Mouse (Mus musculus) midbrain, embryonic 11.5 days (tissue): ENCODE results near the gene Wnt3a. TPM values are rescaled to one million over a fixed set of nuclear protein-coding genes. Genes with fewer than 3 reads are reported as not detected.

Experiments used
- ATAC-seq: fragments of 200-750 bp; cut with Nextera tagmentation; 2 replicates; pipeline ENCODE4 v1.8.0; 2017; ENCODE audit warnings: moderate TSS enrichment, moderate library complexity; ENCODE audit not compliant: low FRiP score
- DNase-seq: peaks from one replicate; pipeline ENCODE4 v3.0.0; 2015; ENCODE audit warnings: low spot score; ENCODE audit errors: missing footprints
- H3K27ac ChIP-seq: fragments of 300-500 bp; sonication (generic); 2 replicates; pipeline ENCODE4 v1.5.1; 2014; ENCODE audit warnings: low read depth, low read length
- H3K27me3 ChIP-seq: fragments of 300-500 bp; sonication (generic); 2 replicates; pipeline ENCODE4 v1.6.1; 2014; ENCODE audit warnings: mild to moderate bottlenecking, low read length, moderate library complexity, mixed read lengths; ENCODE audit not compliant: control insufficient read depth, insufficient read depth
- H3K36me3 ChIP-seq: fragments of 300-500 bp; sonication (generic); 2 replicates; pipeline ENCODE4 v1.6.1; 2014; ENCODE audit warnings: mild to moderate bottlenecking, low read length, moderate library complexity, mixed read lengths; ENCODE audit not compliant: control insufficient read depth, insufficient read depth
- H3K4me1 ChIP-seq: fragments of 300-500 bp; sonication (generic); 2 replicates; pipeline ENCODE4 v1.6.1; 2014; ENCODE audit warnings: low read length; ENCODE audit not compliant: control insufficient read depth, insufficient read depth
- H3K4me2 ChIP-seq: fragments of 300-500 bp; sonication (generic); 2 replicates; pipeline ENCODE4 v1.6.1; 2014; ENCODE audit warnings: mild to moderate bottlenecking, moderate library complexity
- H3K4me3 ChIP-seq: fragments of 300-500 bp; sonication (generic); 2 replicates; pipeline ENCODE4 v1.5.1; 2014; ENCODE audit warnings: low read depth, low read length
- H3K9ac ChIP-seq: fragments of 300-500 bp; sonication (generic); 2 replicates; pipeline ENCODE4 v1.6.1; 2014; ENCODE audit warnings: low read length
- H3K9me3 ChIP-seq: fragments of 300-500 bp; sonication (generic); 2 replicates; pipeline ENCODE4 v1.6.1; 2016; ENCODE audit warnings: low read length; ENCODE audit not compliant: control insufficient read depth
- WGBS: fragments of 180-500 bp; shearing (Covaris S2); extraction: QIAGEN DNeasy Blood & Tissue Kit; methylation state at CpG from one replicate; pipeline ENCODE4 v1.1.7; 2014; 5-methylcytosine and 5-hydroxymethylcytosine counted together
- polyA plus RNA-seq: library from polyadenylated mRNA; unstranded; fragments of >200 nt; fragmentation: Nextera tagmentation; extraction: Ambion mirVana; gene quantifications from 2 replicates; pipeline ENCODE4 v1.2.1, GENCODE M21; 2014

Gene Wnt3a
- polyA plus RNA-seq, 1 experiment from 2014 or later = 2.0 TPM

DNA sequence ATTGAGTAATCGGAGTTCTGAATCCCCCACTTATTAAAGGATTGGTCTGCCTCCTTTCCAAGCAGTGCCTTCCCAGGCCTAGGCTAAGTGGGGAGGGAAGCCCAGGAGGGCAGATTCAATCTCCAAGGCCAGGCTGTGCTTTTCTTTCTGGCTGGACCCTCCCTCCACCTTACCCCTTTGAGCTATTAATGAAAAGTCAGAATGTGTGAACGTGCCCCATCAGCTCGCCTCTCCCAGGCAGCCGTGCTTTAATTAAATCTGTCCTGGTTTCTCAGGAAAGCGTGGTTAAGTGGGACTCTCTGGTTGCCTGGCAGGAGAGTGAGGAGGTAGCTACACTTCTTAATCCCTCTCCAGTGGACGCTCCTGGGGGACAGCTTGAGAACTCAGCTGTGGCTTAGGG lies 39.1 kb upstream of the Wnt3a start:
- H3K36me3 ChIP-seq = no peaks in the 10 kb centered on the region
- peak; percentile 60; the same call in 1 of the 2 replicates for ATAC-seq
- no peak for DNase-seq
- 0 out of 2 replicates have a peak overlapping the region, but pooled peaks have one; percentile 21 for H3K27ac ChIP-seq
- H3K4me1 ChIP-seq = peaks cover 12% of the 10 kb centered on the region
- H3K9ac ChIP-seq = no peak overlapping the region; the same call in 1 of the 2 replicates
- no peak overlapping the region for H3K4me2 ChIP-seq
- no peaks in the 10 kb centered on the region for H3K9me3 ChIP-seq
- 6% methylated on average over 6 of the region's 6 CpGs for WGBS
- H3K27me3 ChIP-seq = no peaks in the 10 kb centered on the region
- no peak overlapping the region for H3K4me3 ChIP-seq

DNA sequence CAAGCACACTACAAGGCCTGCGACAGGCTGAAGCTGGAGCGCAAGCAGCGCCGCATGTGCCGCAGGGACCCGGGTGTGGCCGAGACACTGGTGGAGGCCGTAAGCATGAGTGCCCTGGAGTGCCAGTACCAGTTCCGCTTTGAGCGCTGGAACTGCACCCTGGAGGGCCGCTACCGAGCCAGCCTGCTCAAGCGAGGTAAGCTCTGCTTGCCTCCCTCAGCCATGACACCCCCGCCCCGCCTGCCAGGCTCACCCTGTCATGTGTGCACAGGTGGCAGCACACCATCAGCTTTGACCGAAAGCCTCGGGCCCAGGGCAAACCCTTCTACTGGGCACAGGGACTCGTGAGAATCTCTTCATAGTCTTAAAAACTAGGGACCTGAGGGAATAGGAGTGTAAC lies 37.1 kb upstream of the Wnt3a start:
- no peaks in the 10 kb centered on the region for H3K9me3 ChIP-seq
- no peak overlapping the region for H3K4me3 ChIP-seq
- H3K9ac ChIP-seq = no peak overlapping the region
- H3K36me3 ChIP-seq = no peaks in the 10 kb centered on the region
- ATAC-seq (no peak), DNase-seq (no peak)
- no peak overlapping the region for H3K4me2 ChIP-seq
- H3K4me1 ChIP-seq = peaks cover 10% of the 10 kb centered on the region
- H3K27me3 ChIP-seq = no peaks in the 10 kb centered on the region
- H3K27ac ChIP-seq = no peak overlapping the region
- WGBS = 85% methylated on average over 18 of the region's 18 CpGs

DNA sequence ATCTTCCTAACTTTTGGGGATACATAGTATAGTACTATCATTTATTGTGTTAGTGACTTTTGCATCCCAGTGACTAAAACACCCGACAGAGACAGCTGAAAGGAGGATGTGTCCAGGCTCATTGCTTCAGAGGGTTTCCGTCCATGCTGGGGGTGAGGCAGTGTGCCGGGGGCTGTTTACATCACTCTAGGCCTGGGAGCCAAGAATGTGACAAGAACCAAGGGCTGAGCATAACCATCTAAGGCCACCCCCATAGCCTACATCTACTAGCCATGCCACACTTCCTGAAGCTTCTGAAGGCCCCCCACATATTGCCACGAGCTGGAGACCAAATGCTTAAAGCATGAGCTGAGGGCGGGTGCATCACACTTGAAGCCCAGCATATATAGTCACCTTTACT lies 34.2 kb upstream of the Wnt3a start:
- Histone ChIP-seq H3K9me3 (no peaks in the 10 kb centered on the region), H3K4me2 (no peak overlapping the region), H3K9ac (no peak overlapping the region), H3K36me3 (no peaks in the 10 kb centered on the region), H3K27ac (no peak overlapping the region), H3K27me3 (no peaks in the 10 kb centered on the region), H3K4me1 (peaks cover 7% of the 10 kb centered on the region; the same call in 1 of the 2 replicates), H3K4me3 (no peak overlapping the region)
- 74% methylated on average over 5 of the region's 5 CpGs for WGBS
- ATAC-seq (no peak), DNase-seq (no peak)

DNA sequence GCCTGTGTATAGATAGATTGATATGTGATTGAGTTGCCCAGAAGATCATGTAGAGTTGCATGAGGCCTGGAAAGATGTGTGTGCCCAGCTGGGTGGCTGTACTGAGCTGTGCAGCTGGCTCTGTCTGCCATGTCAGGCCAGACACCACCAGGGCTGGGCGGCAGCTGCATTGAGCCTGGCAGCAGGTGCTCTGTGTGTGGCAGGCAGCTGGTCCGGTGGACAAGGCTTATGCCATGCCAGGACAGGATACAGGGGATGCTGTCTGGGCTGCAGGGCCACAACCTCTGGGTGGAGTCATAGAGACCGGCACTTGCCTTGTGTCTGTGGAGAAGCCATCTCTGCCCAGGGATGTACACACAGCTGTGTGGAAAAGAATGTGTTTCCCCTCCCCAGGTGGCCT lies 32.4 kb upstream of the Wnt3a start:
- ATAC-seq = no peak
- H3K27me3 ChIP-seq = no peaks in the 10 kb centered on the region
- peak; percentile 49 for DNase-seq

DNA sequence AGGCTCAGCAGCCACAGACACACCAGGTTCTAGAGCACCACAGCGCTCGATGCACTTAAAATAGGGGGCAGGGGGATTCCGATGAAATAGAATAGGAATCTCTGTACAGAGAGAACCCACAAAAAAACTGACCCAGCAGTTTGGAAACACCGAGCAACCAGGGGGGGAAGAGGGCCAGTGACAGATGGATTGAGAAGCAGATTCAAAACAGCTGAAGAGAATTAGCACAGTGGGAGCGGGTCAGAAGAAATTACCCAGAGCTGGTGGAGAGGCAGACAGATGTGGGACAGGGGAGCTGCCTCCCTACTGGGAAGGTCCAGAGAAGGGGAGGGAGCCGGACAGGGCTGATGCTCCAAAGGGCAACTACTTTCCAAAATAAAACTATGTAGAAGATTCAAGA lies 26.0 kb upstream of the Wnt3a start:
- peak; percentile 0 for DNase-seq
- Histone ChIP-seq H3K4me2 (no peak overlapping the region), H3K4me1 (peaks cover 8% of the 10 kb centered on the region), H3K9me3 (no peaks in the 10 kb centered on the region), H3K27ac (no peak overlapping the region), H3K9ac (no peak overlapping the region), H3K4me3 (no peak overlapping the region), H3K27me3 (peaks cover 18% of the 10 kb centered on the region), H3K36me3 (no peaks in the 10 kb centered on the region)
- no peak for ATAC-seq
- WGBS = 62% methylated on average over 6 of the region's 6 CpGs

More for the DNA sequence above, 32.4 kb upstream of the Wnt3a start:
- Histone ChIP-seq H3K27ac (no peak overlapping the region), H3K9ac (no peak overlapping the region), H3K9me3 (no peaks in the 10 kb centered on the region), H3K4me1 (no peaks in the 10 kb centered on the region), H3K4me3 (no peak overlapping the region), H3K4me2 (no peak overlapping the region), H3K36me3 (no peaks in the 10 kb centered on the region)
- 80% methylated on average over 3 of the region's 3 CpGs for WGBS

DNA sequence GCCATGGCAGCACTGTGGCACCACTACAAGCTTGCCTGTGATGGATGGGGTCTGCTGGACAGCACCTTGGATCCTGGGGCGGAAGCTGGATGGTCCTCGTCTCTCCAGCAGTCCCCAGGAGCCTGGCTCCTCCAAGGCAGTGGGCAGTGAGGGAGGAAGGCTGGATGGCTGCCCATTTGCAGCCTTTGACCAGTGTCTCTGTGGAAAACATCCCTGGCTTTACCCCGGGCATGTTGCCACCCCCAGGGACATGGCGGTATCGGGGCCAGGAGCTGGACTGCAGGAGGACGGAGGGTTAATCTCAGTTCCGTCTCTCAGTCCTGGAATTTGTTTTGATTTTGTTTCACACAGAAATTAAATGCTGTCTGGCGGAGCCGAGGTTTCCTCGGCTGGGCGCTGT lies 23.4 kb upstream of the Wnt3a start:
- Histone ChIP-seq H3K27me3 (peaks cover 33% of the 10 kb centered on the region), H3K9ac (no peak overlapping the region), H3K36me3 (no peaks in the 10 kb centered on the region), H3K4me2 (no peak overlapping the region), H3K9me3 (no peaks in the 10 kb centered on the region), H3K27ac (no peak overlapping the region), H3K4me3 (no peak overlapping the region), H3K4me1 (peaks cover 21% of the 10 kb centered on the region)
- 77% methylated on average over 11 of the region's 11 CpGs for WGBS
- no peak for ATAC-seq
- no peak for DNase-seq

DNA sequence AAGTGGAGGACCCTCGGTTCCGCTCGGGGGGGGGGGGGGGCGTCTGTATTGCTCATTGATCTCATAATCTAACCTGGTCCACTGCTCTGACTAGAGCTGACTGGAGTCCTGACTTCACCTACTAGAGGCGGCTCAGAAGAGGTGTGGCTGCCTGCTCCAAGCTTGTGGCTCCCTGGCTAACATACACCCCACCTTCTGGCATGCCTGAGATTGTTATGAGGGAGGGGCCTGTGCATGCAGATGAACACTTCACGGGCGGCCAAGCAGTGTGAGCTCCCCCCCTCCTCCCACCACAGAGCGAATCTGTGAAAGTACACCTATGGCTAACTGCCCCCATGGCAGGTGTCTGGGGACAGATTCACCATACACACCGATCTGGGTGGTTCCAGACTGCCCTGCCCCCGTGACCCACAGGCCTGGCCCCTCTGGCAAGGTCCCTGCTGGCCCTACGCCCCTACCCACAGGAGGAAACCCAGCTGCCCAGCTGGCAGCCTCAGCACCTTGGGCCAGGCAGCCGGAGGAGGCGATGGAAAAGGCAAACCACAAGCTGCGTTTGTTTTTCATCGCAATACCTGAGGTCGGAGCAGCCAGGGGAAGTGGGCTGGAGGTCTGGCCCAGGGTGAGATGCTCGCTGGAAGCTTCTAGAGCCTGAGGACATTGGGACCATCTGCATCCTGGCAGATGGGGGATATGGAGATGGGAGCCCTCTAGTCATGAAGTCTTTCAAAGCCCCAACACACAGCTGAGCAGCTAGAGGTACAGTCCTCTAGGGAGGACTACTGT lies 22.7 kb upstream of the Wnt3a start:
- H3K36me3 ChIP-seq = no peaks in the 10 kb centered on the region
- H3K27me3 ChIP-seq = peaks cover 40% of the 10 kb centered on the region
- DNase-seq (no peak), ATAC-seq (no peak)
- no peak overlapping the region for H3K4me2 ChIP-seq
- no peak overlapping the region for H3K4me3 ChIP-seq
- peaks cover 28% of the 10 kb centered on the region for H3K4me1 ChIP-seq
- H3K9me3 ChIP-seq = no peaks in the 10 kb centered on the region
- no peak overlapping the region for H3K27ac ChIP-seq
- 72% methylated on average over 17 of the region's 17 CpGs for WGBS
- no peak overlapping the region for H3K9ac ChIP-seq

DNA sequence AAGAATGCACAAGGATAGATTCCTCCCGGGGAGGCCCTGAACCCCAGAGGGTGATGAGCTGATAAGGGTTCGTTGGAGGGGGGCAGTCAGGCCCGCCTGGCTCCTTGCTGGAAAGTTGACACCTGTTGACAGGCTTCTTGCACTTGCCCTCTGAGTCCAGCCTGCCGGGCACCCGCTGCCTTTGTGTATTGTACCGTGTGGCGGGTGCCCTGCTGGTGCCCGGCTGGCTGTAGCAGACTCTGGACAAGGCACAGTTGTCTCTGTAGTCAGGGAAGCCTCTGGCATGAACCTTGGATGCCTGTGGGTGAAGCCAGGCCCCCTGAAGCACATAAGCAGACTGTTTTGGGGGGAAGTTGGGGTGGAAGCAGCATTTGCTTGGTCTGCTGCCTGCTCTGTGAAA lies 21.9 kb upstream of the Wnt3a start:
- Histone ChIP-seq H3K4me1 (peaks cover 33% of the 10 kb centered on the region), H3K27me3 (peaks cover 47% of the 10 kb centered on the region), H3K4me3 (no peak overlapping the region), H3K9ac (0 out of 2 replicates have a peak overlapping the region, but pooled peaks have one; percentile 6), H3K27ac (no peak overlapping the region), H3K9me3 (no peaks in the 10 kb centered on the region), H3K4me2 (no peak overlapping the region), H3K36me3 (no peaks in the 10 kb centered on the region)
- DNase-seq (no peak), ATAC-seq (no peak)
- WGBS = 73% methylated on average over 8 of the region's 8 CpGs

DNA sequence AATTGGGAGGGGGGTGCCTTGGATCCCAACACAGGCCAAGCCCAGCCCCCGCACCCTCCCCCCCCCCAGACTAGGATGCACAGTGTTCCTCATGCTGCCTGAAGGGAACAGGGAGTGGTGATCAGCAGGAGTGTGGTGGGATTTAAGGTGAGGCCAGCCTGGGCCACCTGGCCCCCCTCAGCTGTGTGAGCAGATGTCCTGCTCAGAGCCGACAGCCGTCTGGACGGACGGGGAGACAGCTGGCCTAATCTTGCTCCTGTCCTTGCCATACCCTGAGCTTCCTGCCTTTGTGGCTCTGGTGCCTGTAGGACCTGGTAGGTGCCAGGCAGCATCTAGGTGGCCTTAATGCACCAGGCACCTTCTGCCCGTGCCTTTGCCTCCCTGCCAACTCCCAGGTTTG lies 21.5 kb upstream of the Wnt3a start:
- DNase-seq = no peak
- H3K27me3 ChIP-seq = peaks cover 51% of the 10 kb centered on the region
- no peak for ATAC-seq
- no peak overlapping the region for H3K4me3 ChIP-seq
- H3K9ac ChIP-seq = no peak overlapping the region
- no peaks in the 10 kb centered on the region for H3K36me3 ChIP-seq
- WGBS = 60% methylated on average over 6 of the region's 6 CpGs
- H3K4me1 ChIP-seq = peaks cover 36% of the 10 kb centered on the region
- no peaks in the 10 kb centered on the region for H3K9me3 ChIP-seq
- no peak overlapping the region for H3K4me2 ChIP-seq
- no peak overlapping the region for H3K27ac ChIP-seq
